Mouse (Mus musculus) myocyte (in vitro differentiated cells): ENCODE measurements around the gene Smyd3.

ENCODE experiments used
- MAX ChIP-seq: IDR thresholded peaks from one replicate; pipeline ENCODE4 v1.6.1; 2011; ENCODE audit warnings: low read depth, mild to moderate bottlenecking, control low read depth
- MYOD1 ChIP-seq, 3 experiments: IDR thresholded peaks; one replicate each; pipeline ENCODE4 v1.6.1; 2011; ENCODE audit warnings: control low read depth in 2 of 3, low read depth in 2 of 3, mild to moderate bottlenecking in 2 of 3, moderate library complexity in 1 of 3; ENCODE audit not compliant: insufficient read length in 2 of 3, control insufficient read depth in 1 of 3
- POLR2A ChIP-seq: IDR thresholded peaks from one replicate; pipeline ENCODE4 v1.6.1; 2011; ENCODE audit warnings: low read depth, mild to moderate bottlenecking, control low read depth, moderate library complexity; ENCODE audit not compliant: insufficient read length
- REST ChIP-seq: IDR thresholded peaks from one replicate; pipeline ENCODE4 v1.6.1; 2011; ENCODE audit warnings: mild to moderate bottlenecking, control low read depth, moderate library complexity; ENCODE audit not compliant: insufficient read depth, insufficient read length
- TCF12 ChIP-seq: IDR thresholded peaks from one replicate; pipeline ENCODE4 v1.6.1; 2011; ENCODE audit warnings: mild to moderate bottlenecking, control low read depth; ENCODE audit not compliant: poor library complexity, insufficient read depth, severe bottlenecking

DNA sequence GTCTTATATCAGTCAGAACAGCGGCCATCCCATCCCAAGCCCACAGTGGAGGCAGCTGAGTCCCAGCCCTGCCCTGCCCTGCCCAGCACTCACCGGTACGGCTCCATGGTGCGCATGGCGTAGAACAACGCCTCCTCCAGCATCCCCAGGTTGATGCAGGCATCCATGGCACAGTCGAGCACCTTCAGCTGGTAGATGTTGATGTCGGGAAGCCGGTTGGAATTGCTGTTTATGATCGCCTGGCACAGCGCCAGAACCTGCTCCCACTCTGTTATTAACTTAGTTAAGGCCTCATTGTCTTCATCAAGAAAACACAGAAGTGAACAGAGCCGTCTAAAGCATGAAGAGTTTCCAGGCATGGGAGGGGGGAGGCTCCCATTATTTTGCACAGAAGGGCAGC is 474.2 kb downstream of the Smyd3 start:
- no peak for TF ChIP-seq TCF12
- no peak for TF ChIP-seq REST
- TF ChIP-seq MAX, result no peak
- no peak for TF ChIP-seq POLR2A
- TF ChIP-seq MYOD1 (IDR thresholded peaks at IDR 0.05; ENCODE audit: control insufficient read depth in 1 of 3, insufficient read length in 2 of 3, low read depth in 2 of 3), result peak in 1 of 3 experiments; percentile 52
